Comparison of ENCODE assay signal across 27 mouse cellular contexts in genomic region chr2:171818504-171818903, GRCm38 (mm10).
DNase-seq lines count a peak whose midpoint lies in the region; ATAC-seq and TF ChIP-seq lines count a peak whose summit lies in the region.
"Had no signal": no experiment of that assay in that cellular context is flagged by ENCODE, and none has a peak within 500 bp of the region (broad histone marks: within the 10 kb centered on the region; RNA-seq: fewer than 3 reads in every experiment).

No protein-coding gene starts in this region.

- peak; percentile 64; the same call in 1 of the 2 replicates for ATAC-seq in forebrain, embryonic 14.5 days
- ATAC-seq in forebrain, embryonic 11.5 days (replicated peaks; ENCODE audit: low FRiP score): no peak
- ATAC-seq in hindbrain, embryonic 16.5 days: peak; percentile 70; the same call in 1 of the 2 replicates
- ATAC-seq in hindbrain, embryonic 11.5 days (ENCODE audit: low FRiP score): no peak
- ATAC-seq in forebrain, postnatal 0 days: peak; percentile 47; the same call in 1 of the 2 replicates
- ATAC-seq: intestine, postnatal 0 days; Patski had no signal

- H3K27ac ChIP-seq in forebrain, embryonic 14.5 days (ENCODE audit: low read depth, low read length): no peak overlapping the region
- H3K27ac ChIP-seq in forebrain, embryonic 11.5 days (ENCODE audit: low read depth, low read length): no peak overlapping the region
- H3K27ac ChIP-seq in hindbrain, embryonic 16.5 days (ENCODE audit: low read depth, low read length): no peak overlapping the region
- no peak overlapping the region for H3K27ac ChIP-seq in hindbrain, embryonic 11.5 days (ENCODE audit: low read depth, low read length)
- H3K27ac ChIP-seq in forebrain, postnatal 0 days (ENCODE audit: low read depth, low read length): no peak overlapping the region
- H3K27ac ChIP-seq: heart, embryonic 13.5 days; hindbrain, embryonic 10.5 days; limb, embryonic 12.5 days; liver, embryonic 15.5 days; lung, embryonic 15.5 days; midbrain, embryonic 10.5 days; stomach, postnatal 0 days had no signal

- no peak overlapping the region for H3K4me3 ChIP-seq in forebrain, embryonic 14.5 days (ENCODE audit: low read depth, low read length)
- no peak overlapping the region for H3K4me3 ChIP-seq in forebrain, embryonic 11.5 days (ENCODE audit: low read depth, low read length)
- H3K4me3 ChIP-seq in hindbrain, embryonic 16.5 days (ENCODE audit: low read length): no peak overlapping the region
- H3K4me3 ChIP-seq in hindbrain, embryonic 11.5 days (ENCODE audit: low read depth, low read length): no peak overlapping the region
- H3K4me3 ChIP-seq in forebrain, postnatal 0 days (ENCODE audit: low read depth, low read length): no peak overlapping the region
- H3K4me3 ChIP-seq: heart, embryonic 13.5 days; hindbrain, embryonic 10.5 days; limb, embryonic 12.5 days; liver, embryonic 15.5 days; lung, embryonic 15.5 days; midbrain, embryonic 10.5 days had no signal

- TF ChIP-seq CTCF in forebrain, postnatal 0 days (IDR thresholded peaks at IDR 0.05; ENCODE audit: low read depth): no peak

- peaks cover 4% of the 10 kb centered on the region for H3K4me1 ChIP-seq in forebrain, embryonic 14.5 days (ENCODE audit: control insufficient read depth, insufficient read depth, low read length)
- H3K4me1 ChIP-seq in forebrain, embryonic 11.5 days (replicated peaks; ENCODE audit: control insufficient read depth, insufficient read depth, low read length): no peaks in the 10 kb centered on the region
- no peaks in the 10 kb centered on the region; the same call in none of the 2 replicates for H3K4me1 ChIP-seq in hindbrain, embryonic 16.5 days (ENCODE audit: control insufficient read depth, insufficient read depth, low read depth, low read length)
- no peaks in the 10 kb centered on the region for H3K4me1 ChIP-seq in hindbrain, embryonic 11.5 days (replicated peaks; ENCODE audit: control insufficient read depth, insufficient read depth, low read length)
- H3K4me1 ChIP-seq in forebrain, postnatal 0 days (ENCODE audit: insufficient read depth): peaks cover 6% of the 10 kb centered on the region; the same call in 1 of the 2 replicates
- H3K4me1 ChIP-seq: liver, embryonic 15.5 days; lung, embryonic 15.5 days had no signal

- peak; percentile 84 for DNase-seq in forebrain, embryonic 14.5 days (ENCODE audit: low spot score)
- no peak for DNase-seq in forebrain, embryonic 11.5 days (ENCODE audit: low spot score)
- DNase-seq in hindbrain, embryonic 11.5 days (ENCODE audit: low spot score): no peak
- peak; percentile 47 to 48 for DNase-seq in right cerebral cortex, postnatal 10 days (ENCODE audit: low spot score in 2 of 2)
- DNase-seq in right cerebral cortex, postnatal 14 days: no peak
- DNase-seq in forebrain, postnatal 0 days: peak; percentile 63
- no peak for DNase-seq in cerebellum, postnatal 36 days
- DNase-seq: adrenal gland, postnatal 10 days; cerebellum, adult 18-20 months; cerebellum, postnatal 14 days; gastrocnemius, postnatal 10 days; heart, postnatal 10 days; kidney, adult 9 months; kidney, postnatal 10 days; layer of hippocampus, adult 9-11 months; thymus, adult 18-20 months; thymus, postnatal 25 days had no signal

- no peaks in the 10 kb centered on the region for H3K36me3 ChIP-seq in forebrain, embryonic 14.5 days (ENCODE audit: control insufficient read depth, insufficient read depth, low read length)
- H3K36me3 ChIP-seq in forebrain, embryonic 11.5 days (ENCODE audit: control insufficient read depth, insufficient read depth, low read length): no peaks in the 10 kb centered on the region
- H3K36me3 ChIP-seq in hindbrain, embryonic 16.5 days (ENCODE audit: control insufficient read depth, insufficient read depth, low read length): no peaks in the 10 kb centered on the region
- H3K36me3 ChIP-seq in hindbrain, embryonic 11.5 days (ENCODE audit: control insufficient read depth, insufficient read depth, low read length): no peaks in the 10 kb centered on the region
- no peaks in the 10 kb centered on the region for H3K36me3 ChIP-seq in forebrain, postnatal 0 days (ENCODE audit: insufficient read depth)
- H3K36me3 ChIP-seq: heart, embryonic 13.5 days; hindbrain, embryonic 10.5 days; limb, embryonic 12.5 days; liver, embryonic 15.5 days; lung, embryonic 15.5 days; midbrain, embryonic 10.5 days had no signal

- no peak overlapping the region for H3K4me2 ChIP-seq in forebrain, embryonic 14.5 days (ENCODE audit: low read length)
- no peak overlapping the region for H3K4me2 ChIP-seq in forebrain, embryonic 11.5 days (ENCODE audit: low read depth, low read length, severe bottlenecking)
- H3K4me2 ChIP-seq in hindbrain, embryonic 16.5 days (ENCODE audit: low read length): no peak overlapping the region
- no peak overlapping the region for H3K4me2 ChIP-seq in hindbrain, embryonic 11.5 days (replicated peaks; ENCODE audit: low read depth, low read length)
- H3K4me2 ChIP-seq in forebrain, postnatal 0 days (ENCODE audit: low read depth): no peak overlapping the region
- H3K4me2 ChIP-seq: heart, embryonic 13.5 days; limb, embryonic 12.5 days; liver, embryonic 15.5 days; lung, embryonic 15.5 days had no signal

- no peaks in the 10 kb centered on the region for H3K27me3 ChIP-seq in forebrain, embryonic 14.5 days (replicated peaks; ENCODE audit: control insufficient read depth, insufficient read depth, low read length)
- no peaks in the 10 kb centered on the region for H3K27me3 ChIP-seq in forebrain, embryonic 11.5 days (ENCODE audit: control insufficient read depth, insufficient read depth, low read length)
- no peaks in the 10 kb centered on the region for H3K27me3 ChIP-seq in hindbrain, embryonic 16.5 days (replicated peaks; ENCODE audit: control insufficient read depth, insufficient read depth, low read length)
- no peaks in the 10 kb centered on the region for H3K27me3 ChIP-seq in hindbrain, embryonic 11.5 days (ENCODE audit: control insufficient read depth, insufficient read depth, low read length)
- no peaks in the 10 kb centered on the region for H3K27me3 ChIP-seq in forebrain, postnatal 0 days (ENCODE audit: insufficient read depth, low read length)
- H3K27me3 ChIP-seq: heart, embryonic 13.5 days; limb, embryonic 12.5 days; liver, embryonic 15.5 days; lung, embryonic 15.5 days; Patski had no signal

- H3K9me3 ChIP-seq in forebrain, embryonic 14.5 days (replicated peaks; ENCODE audit: control insufficient read depth, low read length): no peaks in the 10 kb centered on the region
- H3K9me3 ChIP-seq in forebrain, embryonic 11.5 days (ENCODE audit: control insufficient read depth, low read length): no peaks in the 10 kb centered on the region
- no peaks in the 10 kb centered on the region for H3K9me3 ChIP-seq in hindbrain, embryonic 16.5 days (ENCODE audit: control insufficient read depth, low read length)
- H3K9me3 ChIP-seq in hindbrain, embryonic 11.5 days (ENCODE audit: control insufficient read depth, low read length): no peaks in the 10 kb centered on the region
- H3K9me3 ChIP-seq in forebrain, postnatal 0 days (ENCODE audit: low read length): no peaks in the 10 kb centered on the region
- H3K9me3 ChIP-seq: heart, embryonic 13.5 days; hindbrain, embryonic 10.5 days; limb, embryonic 12.5 days; liver, embryonic 15.5 days; lung, embryonic 15.5 days; midbrain, embryonic 10.5 days had no signal

- 41% methylated on average over 8 of the region's 8 CpGs for WGBS in forebrain, embryonic 14.5 days
- 78% methylated on average over 8 of the region's 8 CpGs for WGBS in forebrain, embryonic 11.5 days
- 52% methylated on average over 8 of the region's 8 CpGs for WGBS in hindbrain, embryonic 16.5 days
- WGBS in hindbrain, embryonic 11.5 days: 83% methylated on average over 8 of the region's 8 CpGs
- 34% methylated on average over 8 of the region's 8 CpGs for WGBS in forebrain, postnatal 0 days

- H3K9ac ChIP-seq in forebrain, embryonic 14.5 days (ENCODE audit: low read length): no peak overlapping the region
- H3K9ac ChIP-seq in forebrain, embryonic 11.5 days (ENCODE audit: low read length): no peak overlapping the region
- H3K9ac ChIP-seq in hindbrain, embryonic 16.5 days (ENCODE audit: low read depth, low read length): no peak overlapping the region
- no peak overlapping the region for H3K9ac ChIP-seq in hindbrain, embryonic 11.5 days (ENCODE audit: low read depth, low read length)
- no peak overlapping the region for H3K9ac ChIP-seq in forebrain, postnatal 0 days
- H3K9ac ChIP-seq: heart, embryonic 13.5 days; limb, embryonic 12.5 days; liver, embryonic 15.5 days; lung, embryonic 15.5 days had no signal

Comparison
In these comparisons a context has a peak if more than half of its experiments do, and no peak if none do; other contexts are left out.
1. ATAC-seq: peak in forebrain, embryonic 14.5 days (single experiment), hindbrain, embryonic 16.5 days (single experiment) and forebrain, postnatal 0 days (single experiment); none in forebrain, embryonic 11.5 days (single experiment) and hindbrain, embryonic 11.5 days (single experiment).
2. DNase-seq: peak in forebrain, embryonic 14.5 days (single experiment), right cerebral cortex, postnatal 10 days (2 of 2) and forebrain, postnatal 0 days (single experiment); none in forebrain, embryonic 11.5 days (single experiment), hindbrain, embryonic 11.5 days (single experiment), right cerebral cortex, postnatal 14 days (single experiment) and cerebellum, postnatal 36 days (0 of 2).